Mouse (Mus musculus): Measurements from ENCODE around the gene Zc3h12a.

- TF ChIP-seq CTCF (IDR thresholded peaks at IDR 0.05 in 2 of 3, conservative IDR thresholded peaks at IDR 0.05 in 1 of 3; ENCODE audit: control insufficient read depth in 1 of 3, insufficient read depth in 1 of 3, low read depth in 2 of 3, low read length in 3 of 3, poor library complexity in 1 of 3, severe bottlenecking in 1 of 3) (no peak), MYB (IDR thresholded peaks at IDR 0.05; ENCODE audit: low read depth, low read length) (no peak)
These were observed 42.2 kb downstream of the Zc3h12a start for GRCm38 (mm10) chr4:125085346-125085841.
